Mouse (Mus musculus) liver, adult 2 months (tissue): Measurements from ENCODE around the gene Car10. TPM values are rescaled to one million over a fixed set of nuclear protein-coding genes. Genes with fewer than 3 reads are reported as not detected.

Source experiments
- DNase-seq: peaks from one replicate; pipeline ENCODE4 v3.0.0-alpha.2; 2011; ENCODE audit warnings: low read depth, low spot score; ENCODE audit errors: extremely low read depth
- H3K27ac ChIP-seq: fragments of 200-500 bp; replicated peaks from 2 replicates; pipeline ENCODE4 v1.5.1; 2012; ENCODE audit warnings: low read depth, mild to moderate bottlenecking, control low read depth, inconsistent platforms, low read length; ENCODE audit not compliant: insufficient read depth
- H3K27me3 ChIP-seq: fragments of 200-500 bp; 2 replicates; pipeline ENCODE4 v1.6.1; 2012; ENCODE audit warnings: mild to moderate bottlenecking, moderate library complexity, low read length, inconsistent platforms; ENCODE audit not compliant: control insufficient read depth, insufficient read depth
- H3K36me3 ChIP-seq: fragments of 200-500 bp; 2 replicates; pipeline ENCODE4 v1.6.1; 2012; ENCODE audit warnings: low read length, inconsistent platforms; ENCODE audit not compliant: control insufficient read depth, insufficient read depth
- H3K4me1 ChIP-seq: fragments of 200-500 bp; 2 replicates; pipeline ENCODE4 v1.6.1; 2011; ENCODE audit warnings: low read length; ENCODE audit not compliant: control insufficient read depth, insufficient read depth
- H3K4me3 ChIP-seq: fragments of 200-500 bp; 2 replicates; pipeline ENCODE4 v1.5.1; 2011; ENCODE audit warnings: low read depth, mild to moderate bottlenecking, control low read depth, low read length, moderate library complexity; ENCODE audit not compliant: insufficient read depth
- H3K79me2 ChIP-seq: fragments of 200-500 bp; 2 replicates; pipeline ENCODE4 v1.6.1; 2012; ENCODE audit warnings: inconsistent platforms, mild to moderate bottlenecking, low read length, moderate library complexity; ENCODE audit not compliant: control insufficient read depth, insufficient read depth
- H3K9ac ChIP-seq: fragments of 200-500 bp; 2 replicates; pipeline ENCODE4 v1.6.1; 2012; ENCODE audit warnings: low read depth, mild to moderate bottlenecking, control low read depth, inconsistent platforms, low read length
- CTCF ChIP-seq: fragments of 200-500 bp; IDR thresholded peaks from 2 replicates; pipeline ENCODE4 v1.5.1; 2011; ENCODE audit warnings: low read depth, low read length, control low read depth
- POLR2A ChIP-seq: fragments of 200-500 bp; IDR thresholded peaks from 2 replicates; pipeline ENCODE4 v1.6.1; 2011; ENCODE audit warnings: low read length, control low read depth; ENCODE audit not compliant: insufficient read depth; ENCODE audit errors: extremely low read depth
- WGBS: fragments of 180-500 bp; shearing (Covaris S2); methylation state at CpG from one replicate; pipeline ENCODE4 v1.1.7; 2018; 5-methylcytosine and 5-hydroxymethylcytosine counted together
- polyA plus RNA-seq: library from polyadenylated mRNA; depleted of rRNA; stranded (reverse); fragments of >200 nt; gene quantifications from 2 replicates; pipeline ENCODE4 v1.2.3, GENCODE M21; 2012
- total RNA-seq: library from RNA; depleted of rRNA; stranded (reverse); fragments of >200 nt; gene quantifications from 2 replicates; pipeline ENCODE4 v1.2.3, GENCODE M21; 2014

Car10 gene
- total and polyA plus RNA-seq, 2 experiments, result not detected

DNA sequence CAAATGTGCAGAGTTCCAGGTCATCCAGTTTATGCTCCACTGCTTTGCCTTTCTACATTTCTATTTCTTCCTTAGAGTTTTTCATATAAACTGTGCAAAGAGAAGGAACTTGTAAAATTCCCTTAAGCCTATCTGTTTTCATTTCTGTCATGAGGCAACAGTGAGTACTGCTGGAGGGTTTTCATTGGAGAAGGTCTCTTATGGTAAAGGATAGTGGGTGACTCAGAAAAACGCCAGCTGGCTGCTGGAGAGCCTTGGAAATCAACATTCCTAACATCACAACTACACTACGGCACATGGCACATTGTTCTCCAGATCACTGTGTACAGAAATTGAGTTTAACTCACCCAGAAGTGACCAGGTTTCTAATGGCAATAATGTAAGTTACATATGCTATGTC lies 88.3 kb downstream of the Car10 start:
- H3K4me3 ChIP-seq, result no peak overlapping the region
- no peak overlapping the region for H3K9ac ChIP-seq
- H3K27ac ChIP-seq, result no peak overlapping the region
- TF ChIP-seq CTCF, result no peak
- TF ChIP-seq POLR2A, result no peak
- no peaks in the 10 kb centered on the region for H3K4me1 ChIP-seq
- no peak for DNase-seq
- no peaks in the 10 kb centered on the region for H3K27me3 ChIP-seq
- no peaks in the 10 kb centered on the region for H3K79me2 ChIP-seq
- WGBS, result 53% methylated on average over 2 of the region's 2 CpGs
- no peaks in the 10 kb centered on the region for H3K36me3 ChIP-seq

DNA sequence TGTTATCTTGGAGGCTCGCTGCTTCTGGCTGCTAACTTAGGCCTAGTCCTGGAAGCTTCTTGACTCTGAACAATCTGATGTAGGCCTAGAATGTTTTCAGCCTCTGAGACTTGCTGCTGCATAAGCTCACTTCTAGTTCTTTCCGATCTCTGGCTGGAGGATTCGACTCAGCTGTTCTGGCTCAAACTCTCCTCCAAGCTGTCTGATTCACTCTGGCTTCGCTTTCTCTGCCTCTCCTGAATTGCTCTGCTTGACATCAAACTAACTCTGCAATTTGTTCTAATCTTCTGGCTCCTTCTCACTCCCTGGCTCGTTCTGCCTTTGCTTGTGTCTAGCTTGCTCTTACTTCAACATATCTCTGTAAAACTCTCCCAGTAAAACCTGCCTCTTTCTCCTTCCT lies 90.8 kb downstream of the Car10 start:
- WGBS, result 65% methylated on average over 5 of the region's 5 CpGs
- H3K36me3 ChIP-seq, result no peaks in the 10 kb centered on the region
- H3K79me2 ChIP-seq, result no peaks in the 10 kb centered on the region
- no peaks in the 10 kb centered on the region for H3K27me3 ChIP-seq
- no peak overlapping the region for H3K9ac ChIP-seq
- H3K27ac ChIP-seq, result no peak overlapping the region
- H3K4me3 ChIP-seq, result no peak overlapping the region
- DNase-seq, result no peak
- TF ChIP-seq POLR2A (no peak), CTCF (no peak)
- no peaks in the 10 kb centered on the region for H3K4me1 ChIP-seq

DNA sequence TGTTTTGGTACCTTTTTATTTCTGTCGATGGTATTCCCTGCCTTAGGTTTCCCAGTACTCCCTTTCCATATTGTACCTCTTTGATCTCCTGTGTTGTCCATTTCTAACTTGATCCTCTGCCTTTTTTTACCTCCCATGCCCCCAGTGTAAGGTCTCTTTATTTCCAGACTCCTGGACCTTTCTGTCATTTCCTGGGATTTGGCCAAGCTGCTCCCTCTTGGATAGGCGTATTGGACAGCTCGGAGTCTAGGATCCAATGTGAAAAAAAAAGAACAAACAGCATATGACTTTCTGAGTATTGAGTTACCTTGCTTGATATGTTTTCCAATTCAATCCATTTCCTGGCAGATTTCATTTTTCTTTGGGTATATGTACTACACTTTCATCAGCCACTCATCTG lies 102.2 kb downstream of the Car10 start:
- no peaks in the 10 kb centered on the region for H3K4me1 ChIP-seq
- TF ChIP-seq POLR2A (no peak), CTCF (no peak)
- H3K4me3 ChIP-seq, result no peak overlapping the region
- H3K79me2 ChIP-seq, result no peaks in the 10 kb centered on the region
- H3K27me3 ChIP-seq, result no peaks in the 10 kb centered on the region
- no peaks in the 10 kb centered on the region for H3K36me3 ChIP-seq
- H3K27ac ChIP-seq, result no peak overlapping the region
- no peak overlapping the region for H3K9ac ChIP-seq
- WGBS, result 87% methylated on average over 3 of the region's 3 CpGs
- no peak for DNase-seq

DNA sequence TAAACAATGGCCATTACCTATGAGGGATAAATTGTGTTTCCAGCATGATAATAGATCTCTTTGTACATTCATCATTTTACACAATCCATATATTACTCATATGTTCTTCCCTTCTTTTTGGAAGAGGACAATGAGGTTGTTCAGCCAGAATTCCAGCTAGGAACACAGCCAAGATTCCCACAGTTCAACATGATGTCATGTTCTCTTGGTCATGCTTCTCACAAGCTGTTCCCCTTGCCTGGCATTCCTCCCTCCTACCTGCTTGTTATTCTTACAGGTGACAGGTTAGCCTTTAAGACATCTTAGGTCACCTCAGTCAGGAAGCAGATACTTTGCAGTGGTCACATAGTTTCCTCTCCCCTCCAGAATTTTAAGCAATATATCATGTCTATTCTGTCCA lies 119.6 kb downstream of the Car10 start:
- H3K79me2 ChIP-seq, result no peaks in the 10 kb centered on the region
- DNase-seq, result no peak
- no peaks in the 10 kb centered on the region for H3K36me3 ChIP-seq
- no peaks in the 10 kb centered on the region for H3K4me1 ChIP-seq
- H3K27ac ChIP-seq, result no peak overlapping the region
- no peak overlapping the region for H3K9ac ChIP-seq
- TF ChIP-seq POLR2A, result no peak
- no peak for TF ChIP-seq CTCF
- H3K4me3 ChIP-seq, result no peak overlapping the region
- no peaks in the 10 kb centered on the region for H3K27me3 ChIP-seq

DNA sequence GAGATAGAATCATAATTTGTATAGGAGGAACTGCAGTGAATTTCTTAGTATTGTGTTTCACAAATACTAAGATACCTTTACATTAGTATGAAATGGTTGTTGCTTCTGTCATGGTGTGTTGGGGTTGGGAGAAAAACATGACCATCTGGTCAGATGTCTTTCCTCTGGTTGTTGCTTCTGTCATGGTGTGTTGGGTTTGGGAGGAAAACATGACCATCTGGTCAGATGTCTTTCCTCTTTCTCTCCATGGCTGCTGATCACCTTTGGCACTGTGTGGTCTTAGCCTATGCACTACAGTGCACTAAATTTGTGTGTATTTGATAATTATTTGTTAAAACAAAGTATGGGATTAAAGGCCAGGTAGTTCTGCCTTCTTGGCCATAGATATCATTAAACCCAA lies 132.2 kb downstream of the Car10 start:
- Histone ChIP-seq H3K36me3 (no peaks in the 10 kb centered on the region), H3K4me3 (no peak overlapping the region), H3K27ac (no peak overlapping the region), H3K27me3 (no peaks in the 10 kb centered on the region), H3K79me2 (no peaks in the 10 kb centered on the region), H3K9ac (no peak overlapping the region), H3K4me1 (no peaks in the 10 kb centered on the region)
- TF ChIP-seq CTCF, result no peak
- no peak for TF ChIP-seq POLR2A
- DNase-seq, result no peak

DNA sequence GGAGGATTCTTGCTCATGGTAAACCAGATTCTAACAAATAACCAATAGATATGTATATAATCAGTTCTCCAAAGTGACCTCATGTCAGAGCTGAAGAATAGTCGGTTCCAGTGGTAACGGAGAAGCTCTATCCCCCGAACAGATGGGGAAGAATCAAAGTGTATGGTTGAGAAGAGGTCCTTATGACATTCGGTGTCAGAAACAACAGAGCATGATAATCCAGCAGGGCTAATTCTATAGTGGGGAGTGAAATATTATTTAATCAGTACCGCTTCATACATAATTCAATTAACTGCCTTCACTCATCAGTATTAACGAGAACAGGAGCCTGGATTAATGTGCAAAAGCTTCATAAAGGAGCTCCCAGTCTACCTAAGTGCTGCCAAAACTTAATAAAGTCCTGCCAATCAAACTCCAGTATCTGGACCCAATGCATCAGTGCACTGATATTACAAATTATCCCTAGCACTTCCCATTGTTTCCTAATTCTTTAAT lies 152.0 kb downstream of the Car10 start:
- WGBS, result 78% methylated on average over 6 of the region's 6 CpGs

More for the DNA sequence above, 152.0 kb downstream of the Car10 start:
- H3K9ac ChIP-seq, result no peak overlapping the region
- no peak for TF ChIP-seq POLR2A
- TF ChIP-seq CTCF, result no peak
- no peak overlapping the region for H3K27ac ChIP-seq
- H3K27me3 ChIP-seq, result no peaks in the 10 kb centered on the region
- no peak overlapping the region for H3K4me3 ChIP-seq
- no peaks in the 10 kb centered on the region for H3K79me2 ChIP-seq
- no peak for DNase-seq
- H3K36me3 ChIP-seq, result no peaks in the 10 kb centered on the region
- H3K4me1 ChIP-seq, result no peaks in the 10 kb centered on the region
